Comparison of ENCODE assay signal across 1 mouse cellular context in the genomic region with DNA sequence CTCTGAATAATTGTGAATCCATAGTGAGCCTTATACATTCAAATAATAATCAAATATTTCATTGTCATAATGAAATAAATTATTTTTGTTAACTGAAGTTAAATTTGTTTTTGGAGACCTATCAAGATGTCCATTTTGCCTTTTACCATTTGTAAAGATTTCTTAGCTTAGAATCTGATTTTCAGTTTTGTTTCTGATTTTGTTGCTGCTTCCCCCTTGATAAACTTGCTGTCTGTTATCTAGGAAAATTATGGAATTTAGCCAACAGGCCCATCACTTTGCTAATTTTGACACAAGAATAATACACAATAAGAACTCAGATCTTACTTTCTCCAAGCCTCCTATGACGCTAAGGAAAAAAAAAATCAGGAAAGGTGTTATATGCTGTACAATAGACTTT.
A peak's percentile ranks its signal among the peaks of the same experiment; 100 is the strongest.
TF ChIP-seq lines count a peak whose summit lies in the region.

No protein-coding gene starts in this region.

TF ChIP-seq in MEL, 35 proteins besides CTCF, POLR2A, EP300 and RAD21 (continued from another document):
- TF ChIP-seq RCOR1 (IDR thresholded peaks at IDR 0.05; ENCODE audit: low read depth, low read length): peak; percentile 87
